Mouse (Mus musculus) lung, postnatal 4 days (tissue): ENCODE measurements around the gene Tnrc6b.
"Not testable (repeated sequence)": the region's sequence is repeated elsewhere in the genome, so short reads cannot be mapped to it uniquely, and the experiment has no call there.

ENCODE experiments used
- DNase-seq, 2 experiments: peaks; one replicate each; pipeline ENCODE4 v3.0.0; 2021

Gene Tnrc6b

GRCm38 (mm10) chr15:80928811-80929355, 217.8 kb downstream of the Tnrc6b start:
- DNase-seq, result no peak

- DNase-seq, result peak in 1 of 2 experiments; percentile 58
These were observed 219.0 kb downstream of the Tnrc6b start for GRCm38 (mm10) chr15:80930048-80930571.

- DNase-seq, result not testable (repeated sequence)
These were observed 219.7 kb downstream of the Tnrc6b start for GRCm38 (mm10) chr15:80930676-80931320.

- DNase-seq, result no peak
These were observed 220.3 kb downstream of the Tnrc6b start for GRCm38 (mm10) chr15:80931345-80931960.

- DNase-seq, result no peak
These were observed 223.7 kb downstream of the Tnrc6b start for GRCm38 (mm10) chr15:80934841-80935240.

GRCm38 (mm10) chr15:80936686-80937085, 225.6 kb downstream of the Tnrc6b start:
- DNase-seq, result peak; percentile 49 to 90

- DNase-seq, result no peak
These were observed 227.5 kb downstream of the Tnrc6b start for GRCm38 (mm10) chr15:80938615-80939014.

GRCm38 (mm10) chr15:80939401-80939800, 228.3 kb downstream of the Tnrc6b start:
- DNase-seq, result no peak

- DNase-seq, result no peak
These were observed 230.4 kb downstream of the Tnrc6b start for GRCm38 (mm10) chr15:80941468-80942040.

GRCm38 (mm10) chr15:80945851-80946250, 234.7 kb downstream of the Tnrc6b start:
- DNase-seq, result peak; percentile 45 to 65

GRCm38 (mm10) chr15:80948145-80949135, 237.3 kb downstream of the Tnrc6b start, which contains the start of gene Adsl:
TSS of gene Adsl (plus strand) at chr15:80948490.
- DNase-seq, result peak; percentile 90 to 93

GRCm38 (mm10) chr15:80949431-80949830, 238.3 kb downstream of the Tnrc6b start:
- no peak for DNase-seq

- DNase-seq, result peak in 1 of 2 experiments; percentile 55
These were observed 238.9 kb downstream of the Tnrc6b start for GRCm38 (mm10) chr15:80950055-80950454.

- DNase-seq, result no peak
These were observed 242.9 kb downstream of the Tnrc6b start for GRCm38 (mm10) chr15:80953971-80954370.

- no peak for DNase-seq
These were observed 243.7 kb downstream of the Tnrc6b start for GRCm38 (mm10) chr15:80954861-80955260.

GRCm38 (mm10) chr15:80955836-80956438, 244.8 kb downstream of the Tnrc6b start:
- DNase-seq, result no peak

- no peak for DNase-seq
These were observed 258.3 kb downstream of the Tnrc6b start for GRCm38 (mm10) chr15:80969371-80969770.

- no peak for DNase-seq
These were observed 263.2 kb downstream of the Tnrc6b start for GRCm38 (mm10) chr15:80974311-80974710.

GRCm38 (mm10) chr15:80975666-80976065, 264.6 kb downstream of the Tnrc6b start:
- DNase-seq, result no peak

- peak; percentile 92 for DNase-seq
These were observed 266.7 kb downstream of the Tnrc6b start, which contains the start of gene Sgsm3 for GRCm38 (mm10) chr15:80977620-80978334. TSS of gene Sgsm3 (plus strand) at chr15:80977765.

- no peak for DNase-seq
These were observed 268.5 kb downstream of the Tnrc6b start for GRCm38 (mm10) chr15:80979611-80980010.
